Mouse (Mus musculus) retina, postnatal 1 day (tissue): ENCODE results near the gene Nfkbia.
A peak's percentile ranks its signal among the peaks of the same experiment; 100 is the strongest.

Experiments
- DNase-seq: peaks from one replicate; pipeline ENCODE4 v3.0.0-alpha.2; 2012

Gene Nfkbia

GRCm38 (mm10) chr12:55489986-55490721 lies 2.3 kb downstream of the Nfkbia start:
- no peak for DNase-seq

DNA sequence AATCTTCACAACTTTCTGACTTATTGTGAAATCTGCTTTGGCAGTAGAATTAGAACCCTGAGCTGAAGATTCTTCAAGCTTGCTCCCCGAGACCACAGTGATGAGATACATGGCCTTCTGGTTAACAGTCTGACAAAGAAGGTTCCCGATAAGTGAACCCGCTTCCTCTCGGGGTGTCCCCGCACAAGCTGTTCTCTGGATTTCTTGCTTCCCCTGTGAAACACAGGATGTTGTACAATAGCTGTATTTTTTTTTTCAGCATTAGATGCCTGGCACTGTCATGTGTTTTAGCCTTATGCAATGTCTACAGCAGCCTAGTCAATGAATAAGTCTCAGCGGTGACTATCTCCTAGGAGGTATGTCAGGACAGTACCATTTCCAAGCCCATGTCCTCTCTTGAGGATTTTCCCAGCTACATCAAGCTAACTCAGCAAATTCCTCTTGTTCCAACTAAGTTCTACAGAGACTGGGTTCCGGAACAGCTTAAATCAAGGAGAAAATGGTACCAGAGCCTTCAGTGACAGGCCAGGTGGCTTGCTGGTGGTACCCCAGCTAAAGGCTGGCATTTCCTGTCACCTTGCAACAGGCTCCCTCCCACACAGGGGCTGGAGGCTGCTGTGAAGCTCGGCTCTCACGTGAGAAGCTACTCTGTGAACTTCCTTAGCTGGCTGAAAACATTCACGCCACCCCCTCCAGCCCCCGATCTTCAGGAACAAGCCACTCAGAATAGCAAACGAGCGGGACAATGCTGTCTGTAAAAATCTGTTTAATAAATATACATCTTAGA lies 3.6 kb downstream of the Nfkbia start:
- no peak for DNase-seq

DNA sequence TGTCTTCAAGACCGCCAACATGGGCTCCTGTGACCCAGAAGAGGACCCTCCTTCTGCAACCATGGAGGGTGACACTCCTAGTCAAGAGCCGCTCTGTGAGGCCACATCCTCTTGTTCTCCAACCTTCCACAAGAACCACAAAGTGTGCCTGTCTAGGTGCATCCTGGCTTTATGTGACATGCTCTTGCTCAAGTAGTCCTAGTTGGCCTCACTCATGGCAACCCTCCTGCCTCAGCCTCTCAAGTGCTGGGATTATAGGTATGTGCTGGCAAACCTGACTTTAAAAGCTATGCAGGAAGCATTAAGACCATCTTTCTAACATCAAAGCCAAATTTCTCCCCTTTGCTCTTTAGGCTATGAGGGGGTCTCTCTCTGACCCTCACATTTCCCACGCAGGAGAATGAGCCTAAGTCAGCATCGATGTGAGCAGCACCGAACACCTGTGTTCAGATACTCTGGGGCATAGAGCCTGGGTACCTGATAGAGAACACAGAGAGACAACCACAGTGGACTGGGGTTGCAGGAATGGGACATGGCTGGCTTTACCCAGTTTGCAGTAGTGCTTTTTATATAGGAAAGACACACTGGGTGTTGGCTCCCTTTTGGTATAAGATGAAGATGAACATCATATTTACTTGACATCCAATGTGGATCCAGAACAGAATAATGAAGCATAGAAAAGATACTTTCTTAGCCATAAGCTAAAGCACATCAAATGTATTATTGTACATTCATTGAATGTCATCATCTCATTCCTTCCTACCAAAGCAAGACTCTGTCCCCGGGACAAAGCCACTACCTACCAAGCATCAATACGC lies 4.4 kb downstream of the Nfkbia start:
- no peak for DNase-seq

DNA sequence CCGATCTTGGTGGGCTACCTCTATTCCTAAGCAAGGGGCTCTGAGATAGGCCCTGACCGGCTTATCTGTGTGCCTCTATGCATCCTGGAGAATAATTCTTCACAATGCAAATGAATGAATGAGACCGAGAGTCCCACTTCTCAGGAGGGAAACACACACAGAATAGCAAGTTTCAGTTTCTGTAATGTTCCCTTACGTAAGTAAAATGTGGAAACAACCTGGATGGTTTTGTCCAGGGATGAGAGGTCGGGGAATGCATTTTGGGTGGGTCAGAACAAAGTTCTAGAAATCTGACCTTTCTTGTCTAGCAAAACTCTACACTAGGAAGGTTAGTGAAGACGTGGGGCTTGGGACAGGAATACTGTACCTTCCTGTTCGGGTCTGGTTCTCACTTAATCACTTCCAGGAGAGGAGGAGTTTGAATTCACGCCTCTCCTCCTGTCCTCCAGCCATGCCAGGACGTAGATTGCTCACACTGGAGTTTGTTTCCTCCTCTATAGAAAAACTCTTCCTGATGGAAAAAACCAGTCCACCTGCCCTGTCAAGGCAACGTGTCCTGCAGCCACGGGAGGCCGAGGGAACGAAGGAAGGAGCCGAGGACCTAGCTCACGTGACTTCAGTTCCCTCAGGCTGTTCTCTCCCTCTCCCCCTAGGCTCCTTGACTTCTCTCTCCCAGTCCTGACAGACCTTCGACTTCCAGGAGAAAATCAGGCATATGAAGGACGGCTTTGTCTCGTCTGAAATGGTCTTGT lies 5.3 kb downstream of the Nfkbia start:
- no peak for DNase-seq

GRCm38 (mm10) chr12:55484800-55485199 lies 7.6 kb downstream of the Nfkbia start:
- no peak for DNase-seq

GRCm38 (mm10) chr12:55484079-55484774 lies 8.2 kb downstream of the Nfkbia start:
- no peak for DNase-seq

DNA sequence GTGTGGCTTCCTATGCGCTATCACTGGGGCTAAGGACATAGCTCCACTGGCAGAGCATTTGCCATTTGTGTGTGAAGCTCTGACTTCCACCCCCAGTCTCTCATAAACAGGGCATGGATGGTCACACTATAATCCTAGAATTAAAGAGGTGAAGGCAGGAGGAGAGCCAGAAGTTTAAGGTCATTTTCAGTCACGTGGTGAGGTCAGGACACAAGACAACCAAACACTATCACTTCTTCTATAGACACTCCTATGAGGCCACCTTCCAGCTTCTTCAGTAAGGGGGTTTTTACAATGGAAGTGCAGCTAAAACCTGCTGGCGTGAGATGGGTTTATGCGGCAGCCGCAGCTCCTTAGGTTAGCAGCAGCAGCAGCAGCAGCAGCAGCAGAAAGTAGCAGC lies 8.9 kb downstream of the Nfkbia start:
- DNase-seq, result no peak

DNA sequence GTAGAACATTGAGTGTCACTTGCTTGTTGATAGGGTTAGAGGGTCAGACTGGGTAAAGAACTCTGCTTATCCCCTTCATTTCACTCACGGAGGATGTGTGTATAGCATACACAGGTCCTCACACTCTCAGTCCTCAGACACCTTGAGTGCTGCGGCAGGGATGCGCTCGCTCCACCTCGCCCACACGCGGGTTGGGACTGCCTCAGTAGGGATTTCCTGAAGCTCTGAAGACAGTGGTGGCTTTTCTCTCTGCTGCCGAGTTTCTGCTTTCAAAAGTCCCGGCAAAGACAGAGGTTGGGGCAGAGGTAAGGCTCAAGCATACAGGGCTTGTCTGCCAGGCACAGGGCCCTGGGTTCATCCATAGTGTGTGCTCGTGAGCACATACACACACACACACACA lies 9.7 kb downstream of the Nfkbia start:
- no peak for DNase-seq

DNA sequence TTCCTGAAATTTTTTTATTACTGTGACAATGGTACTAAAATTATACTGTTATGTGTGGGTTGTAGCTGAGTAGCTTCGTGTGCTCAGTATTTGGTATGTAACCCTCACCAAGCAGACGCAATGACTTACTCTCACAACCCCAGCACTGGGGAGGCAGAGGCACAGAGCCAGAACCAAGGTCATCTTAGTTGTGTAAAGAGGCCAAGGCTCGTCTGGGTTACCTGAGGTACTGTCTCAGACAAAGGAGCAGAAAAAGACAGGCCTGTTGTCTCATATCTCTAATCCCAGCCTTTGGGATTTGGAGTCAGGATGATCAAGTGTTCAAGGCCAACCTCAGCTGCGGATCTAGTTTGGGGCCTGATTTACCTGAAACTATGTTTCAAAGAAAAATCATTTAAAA lies 10.7 kb downstream of the Nfkbia start:
- DNase-seq, result no peak

DNA sequence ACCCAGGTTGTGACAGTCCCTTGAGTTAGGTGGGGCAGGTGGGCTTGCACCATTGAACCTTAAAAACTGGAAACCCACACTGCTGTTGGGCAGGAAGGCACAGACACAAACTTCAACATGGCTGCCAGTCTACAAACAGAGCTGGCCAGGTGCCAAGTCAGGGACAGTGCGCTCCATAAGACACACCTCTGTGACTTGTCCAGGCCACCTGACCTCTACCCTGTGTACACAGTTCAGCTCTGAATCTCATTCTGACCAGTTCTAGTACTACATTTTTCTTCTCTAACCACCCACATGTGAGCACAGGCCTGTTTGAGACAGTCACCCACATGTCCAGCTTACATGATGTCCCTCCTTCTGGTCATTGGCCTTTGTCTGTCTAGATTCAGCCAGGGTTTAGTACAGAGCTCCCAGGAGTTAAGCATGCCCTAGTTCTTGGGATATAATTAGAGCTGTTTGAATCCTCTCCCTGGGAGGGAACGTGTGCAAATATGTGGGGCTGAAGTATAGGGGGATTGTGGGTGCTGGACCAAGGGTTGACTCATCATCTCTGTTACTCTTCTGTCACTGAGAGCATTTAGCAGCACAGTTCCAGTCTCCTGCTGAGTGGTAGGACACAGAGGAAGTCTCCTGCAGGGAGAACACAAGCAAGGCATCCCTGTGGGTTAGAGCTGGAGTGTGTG lies 11.8 kb downstream of the Nfkbia start:
- DNase-seq, result peak; percentile 43

- no peak for DNase-seq
Measured at GRCm38 (mm10) chr12:55478901-55479300, 13.5 kb downstream of the Nfkbia start.

- no peak for DNase-seq
Measured at GRCm38 (mm10) chr12:55474209-55474583, 18.3 kb downstream of the Nfkbia start.

- peak; percentile 26 for DNase-seq
Measured at GRCm38 (mm10) chr12:55473250-55474208, 18.9 kb downstream of the Nfkbia start.

GRCm38 (mm10) chr12:55471344-55471743 lies 21.1 kb downstream of the Nfkbia start:
- DNase-seq, result no peak

DNA sequence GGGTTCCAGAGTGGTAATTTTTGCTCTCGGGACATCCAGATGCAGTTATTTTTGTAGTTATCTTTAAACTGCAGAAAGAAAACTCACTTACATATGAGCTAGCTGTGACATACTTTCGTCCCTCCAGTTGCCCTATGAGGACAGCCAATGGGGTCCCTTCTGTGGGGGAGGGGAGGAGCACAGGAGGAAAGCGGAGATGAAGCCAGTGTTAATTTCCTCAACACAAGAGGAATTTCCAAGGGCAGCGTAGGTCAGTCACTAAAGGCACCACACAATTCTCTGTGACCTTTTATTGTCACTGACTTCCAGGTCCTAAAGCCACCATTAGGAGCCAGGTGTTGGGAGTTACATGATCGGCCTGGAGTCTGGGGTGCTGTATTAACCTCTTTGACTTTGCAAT lies 22.0 kb downstream of the Nfkbia start:
- DNase-seq, result peak; percentile 53

- peak; percentile 39 for DNase-seq
Measured at GRCm38 (mm10) chr12:55467331-55468180, 24.9 kb downstream of the Nfkbia start.

DNA sequence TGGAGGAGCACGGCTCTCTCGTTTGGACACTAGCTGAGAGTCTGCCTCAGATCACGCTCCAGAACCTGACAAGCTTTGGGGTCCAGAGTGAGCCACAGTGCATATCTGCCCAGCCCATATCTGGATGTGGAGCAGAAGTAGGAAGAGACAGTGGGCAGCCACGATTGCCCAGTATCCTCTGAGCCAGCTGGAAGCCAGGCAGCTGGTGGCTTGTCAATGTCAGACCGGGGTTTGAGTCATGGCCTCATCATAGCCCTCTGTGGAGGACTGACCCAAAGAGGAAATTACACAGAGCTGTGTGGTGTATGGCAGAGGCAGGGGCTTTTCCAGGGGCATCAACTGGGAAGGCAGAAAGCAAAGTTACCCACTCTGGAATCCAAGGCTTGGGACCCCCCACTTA lies 25.6 kb downstream of the Nfkbia start:
- DNase-seq, result no peak

GRCm38 (mm10) chr12:55466088-55466701 lies 26.3 kb downstream of the Nfkbia start:
- DNase-seq, result no peak
